Mouse (Mus musculus): Measurements from ENCODE around the gene Hoxc5. TPM values are rescaled to one million over a fixed set of nuclear protein-coding genes. Genes with fewer than 3 reads are reported as not detected.

The Hoxc5 gene
- total and polyA plus RNA-seq, 2 experiments from 2014 or later: 0.15 TPM; not detected in 1

- DNase-seq (ENCODE audit: low spot score) (no peak), ATAC-seq (ENCODE audit: insufficient read depth, low read depth) (no peak)
- Histone ChIP-seq H3K9ac (replicated peaks; ENCODE audit: low read depth, low read length) (no peak overlapping the region), H3K27me3 (ENCODE audit: control insufficient read depth, insufficient read depth, low read length) (peaks cover 98% of the 10 kb centered on the region), H3K4me1 (ENCODE audit: control insufficient read depth, insufficient read depth) (no peaks in the 10 kb centered on the region), H3K4me3 (ENCODE audit: low read depth, low read length) (no peak overlapping the region; the same call in 1 of the 2 replicates), H3K9me3 (replicated peaks; ENCODE audit: control insufficient read depth, low read length) (no peaks in the 10 kb centered on the region), H3K36me3 (replicated peaks; ENCODE audit: control insufficient read depth, insufficient read depth, low read length) (no peaks in the 10 kb centered on the region), H3K4me2 (ENCODE audit: low read depth, low read length) (no peak overlapping the region), H3K27ac (ENCODE audit: low read depth) (no peak overlapping the region)
- TF ChIP-seq CTCF (IDR thresholded peaks at IDR 0.05; ENCODE audit: low read depth) (no peak), EP300 (IDR thresholded peaks at IDR 0.05; ENCODE audit: low read depth) (no peak)
- under 1% methylated on average over 33 of the region's 40 CpGs for WGBS
These were observed 11.2 kb upstream of the Hoxc5 start for GRCm38 (mm10) chr15:102955833-102956640.

- Histone ChIP-seq H3K9me3 (replicated peaks; ENCODE audit: control insufficient read depth, low read length) (no peaks in the 10 kb centered on the region), H3K4me1 (ENCODE audit: control insufficient read depth, insufficient read depth) (no peaks in the 10 kb centered on the region), H3K36me3 (replicated peaks; ENCODE audit: control insufficient read depth, insufficient read depth, low read length) (no peaks in the 10 kb centered on the region), H3K4me2 (ENCODE audit: low read depth, low read length) (no peak overlapping the region), H3K9ac (replicated peaks; ENCODE audit: low read depth, low read length) (no peak overlapping the region), H3K27me3 (ENCODE audit: control insufficient read depth, insufficient read depth, low read length) (peaks cover 98% of the 10 kb centered on the region), H3K4me3 (ENCODE audit: low read depth, low read length) (no peak overlapping the region), H3K27ac (ENCODE audit: low read depth) (no peak overlapping the region)
- under 1% methylated on average over 12 of the region's 12 CpGs for WGBS
- no peak for DNase-seq (ENCODE audit: low spot score)
- TF ChIP-seq EP300 (IDR thresholded peaks at IDR 0.05; ENCODE audit: low read depth): no peak
- TF ChIP-seq CTCF (IDR thresholded peaks at IDR 0.05; ENCODE audit: low read depth): no peak
- ATAC-seq (ENCODE audit: insufficient read depth, low read depth): no peak
These were observed 10.3 kb upstream of the Hoxc5 start for GRCm38 (mm10) chr15:102956906-102957305.

- no peak overlapping the region for H3K27ac ChIP-seq (ENCODE audit: low read depth)
- H3K9me3 ChIP-seq (replicated peaks; ENCODE audit: control insufficient read depth, low read length): no peaks in the 10 kb centered on the region
- ATAC-seq (ENCODE audit: insufficient read depth, low read depth): no peak
- WGBS: 1% methylated on average over 13 of the region's 13 CpGs
- no peak for DNase-seq (ENCODE audit: low spot score)
- H3K4me3 ChIP-seq (ENCODE audit: low read depth, low read length): no peak overlapping the region
- no peak overlapping the region for H3K4me2 ChIP-seq (ENCODE audit: low read depth, low read length)
- H3K27me3 ChIP-seq (ENCODE audit: control insufficient read depth, insufficient read depth, low read length): peaks cover 97% of the 10 kb centered on the region
- H3K36me3 ChIP-seq (replicated peaks; ENCODE audit: control insufficient read depth, insufficient read depth, low read length): no peaks in the 10 kb centered on the region
- H3K9ac ChIP-seq (replicated peaks; ENCODE audit: low read depth, low read length): no peak overlapping the region
- TF ChIP-seq CTCF (IDR thresholded peaks at IDR 0.05; ENCODE audit: low read depth): no peak
- no peak for TF ChIP-seq EP300 (IDR thresholded peaks at IDR 0.05; ENCODE audit: low read depth)
- no peaks in the 10 kb centered on the region for H3K4me1 ChIP-seq (ENCODE audit: control insufficient read depth, insufficient read depth)
These were observed 7.5 kb upstream of the Hoxc5 start for GRCm38 (mm10) chr15:102959663-102960191.

GRCm38 (mm10) chr15:102961728-102962127 is 5.5 kb upstream of the Hoxc5 start:
- Histone ChIP-seq H3K4me1 (ENCODE audit: control insufficient read depth, insufficient read depth) (no peaks in the 10 kb centered on the region), H3K4me2 (ENCODE audit: low read depth, low read length) (no peak overlapping the region), H3K27me3 (ENCODE audit: control insufficient read depth, insufficient read depth, low read length) (peaks cover 98% of the 10 kb centered on the region), H3K9ac (replicated peaks; ENCODE audit: low read depth, low read length) (no peak overlapping the region), H3K27ac (ENCODE audit: low read depth) (no peak overlapping the region), H3K9me3 (replicated peaks; ENCODE audit: control insufficient read depth, low read length) (no peaks in the 10 kb centered on the region), H3K4me3 (ENCODE audit: low read depth, low read length) (no peak overlapping the region), H3K36me3 (replicated peaks; ENCODE audit: control insufficient read depth, insufficient read depth, low read length) (no peaks in the 10 kb centered on the region)
- no peak for TF ChIP-seq CTCF (IDR thresholded peaks at IDR 0.05; ENCODE audit: low read depth)
- no peak for TF ChIP-seq EP300 (IDR thresholded peaks at IDR 0.05; ENCODE audit: low read depth)
- WGBS: 3% methylated on average over 6 of the region's 6 CpGs
- no peak for ATAC-seq (ENCODE audit: insufficient read depth, low read depth)
- no peak for DNase-seq (ENCODE audit: low spot score)

GRCm38 (mm10) chr15:102962492-102962891 is 4.8 kb upstream of the Hoxc5 start:
- Histone ChIP-seq H3K9me3 (replicated peaks; ENCODE audit: control insufficient read depth, low read length) (no peaks in the 10 kb centered on the region), H3K4me3 (ENCODE audit: low read depth, low read length) (no peak overlapping the region), H3K9ac (replicated peaks; ENCODE audit: low read depth, low read length) (no peak overlapping the region), H3K27me3 (ENCODE audit: control insufficient read depth, insufficient read depth, low read length) (peaks cover 98% of the 10 kb centered on the region), H3K4me1 (ENCODE audit: control insufficient read depth, insufficient read depth) (no peaks in the 10 kb centered on the region), H3K36me3 (replicated peaks; ENCODE audit: control insufficient read depth, insufficient read depth, low read length) (no peaks in the 10 kb centered on the region), H3K4me2 (ENCODE audit: low read depth, low read length) (no peak overlapping the region), H3K27ac (ENCODE audit: low read depth) (no peak overlapping the region)
- ATAC-seq (ENCODE audit: insufficient read depth, low read depth): no peak
- 2% methylated on average over 13 of the region's 13 CpGs for WGBS
- TF ChIP-seq EP300 (IDR thresholded peaks at IDR 0.05; ENCODE audit: low read depth) (no peak), CTCF (IDR thresholded peaks at IDR 0.05; ENCODE audit: low read depth) (no peak)
- DNase-seq (ENCODE audit: low spot score): no peak

Data from heart, postnatal 0 days (tissue).